Mouse (Mus musculus) ES-E14 (cell line): ENCODE data around the gene Grm4. TPM values are rescaled to one million over a fixed set of nuclear protein-coding genes. Genes with fewer than 3 reads are reported as not detected.

Source experiments
- DNase-seq: peaks from one replicate; pipeline ENCODE4 v3.0.0-alpha.2; 2013; ENCODE audit warnings: low read depth, low spot score
- H3K27ac ChIP-seq: 2 replicates; pipeline ENCODE4 v1.5.1; 2012; ENCODE audit warnings: low read depth, mild to moderate bottlenecking, low read length, moderate library complexity, mixed read lengths; ENCODE audit not compliant: poor library complexity, insufficient read depth, severe bottlenecking
- H3K36me3 ChIP-seq: 2 replicates; pipeline ENCODE4 v1.6.1; 2012; ENCODE audit warnings: mild to moderate bottlenecking, low read length, moderate library complexity, mixed read lengths; ENCODE audit not compliant: control insufficient read depth, poor library complexity, insufficient read depth, severe bottlenecking
- H3K4me1 ChIP-seq, 2 experiments: fragments of 150-350 bp in 1 of 2; sonication (generic) in 1 of 2; 2 replicates each; pipeline ENCODE4 v1.6.1; 2012; ENCODE audit warnings: low read length in 2 of 2, mild to moderate bottlenecking in 1 of 2, mixed read lengths in 1 of 2; ENCODE audit not compliant: control insufficient read depth in 2 of 2, insufficient read depth in 2 of 2, poor library complexity in 1 of 2
- H3K4me3 ChIP-seq, 2 experiments: fragments of 150-350 bp in 1 of 2; sonication (generic) in 1 of 2; 2 replicates each; pipeline ENCODE4 v1.5.1; 2012; ENCODE audit warnings: low read length in 2 of 2, low read depth in 1 of 2, mild to moderate bottlenecking in 1 of 2, mixed read lengths in 1 of 2; ENCODE audit not compliant: insufficient read depth in 1 of 2, poor library complexity in 1 of 2, severe bottlenecking in 1 of 2
- H3K9ac ChIP-seq: 2 replicates; pipeline ENCODE4 v1.6.1; 2012; ENCODE audit warnings: low read depth, mild to moderate bottlenecking, low read length, mixed read lengths; ENCODE audit not compliant: poor library complexity, insufficient read depth, severe bottlenecking
- H3K9me3 ChIP-seq: fragments of 150-350 bp; sonication (generic); 2 replicates; pipeline ENCODE4 v1.6.1; 2012; ENCODE audit warnings: low read depth, mild to moderate bottlenecking, low read length; ENCODE audit not compliant: control insufficient read depth, insufficient read depth
- CHD2 ChIP-seq: IDR thresholded peaks from 2 replicates; pipeline ENCODE4 v1.6.1; 2014; ENCODE audit warnings: mild to moderate bottlenecking, low read depth, low read length, inconsistent platforms
- HCFC1 ChIP-seq: IDR thresholded peaks from 2 replicates; pipeline ENCODE4 v1.6.1; 2012; ENCODE audit warnings: low read length, inconsistent platforms, borderline replicate concordance; ENCODE audit not compliant: insufficient read depth
- MAFK ChIP-seq: IDR thresholded peaks from 2 replicates; pipeline ENCODE4 v1.6.1; 2014; ENCODE audit warnings: mild to moderate bottlenecking, low read depth, low read length, inconsistent platforms; ENCODE audit not compliant: insufficient read depth
- ZC3H11A ChIP-seq: IDR thresholded peaks from 2 replicates; pipeline ENCODE4 v1.6.1; 2012; ENCODE audit warnings: low read depth, mild to moderate bottlenecking, inconsistent platforms, low read length, borderline replicate concordance
- ZNF384 ChIP-seq: IDR thresholded peaks from 2 replicates; pipeline ENCODE4 v1.6.1; 2012; ENCODE audit warnings: low read depth, low read length, inconsistent platforms
- in situ Hi-C, 2 experiments: fragments of 600-800 bp; cut with MboI; formaldehyde crosslinking; loops; one replicate each; pipeline ENCODE4 v1.15.1; 2025; ENCODE audit warnings: low sequenced_read_pairs in 2 of 2, inconsistent platforms in 1 of 2; ENCODE audit not compliant: unreplicated experiment in 2 of 2
- total RNA-seq: library from RNA; depleted of rRNA; stranded (reverse); fragments of 300-350 nt; gene quantifications from 2 replicates; pipeline ENCODE4 v1.2.3, GENCODE M21; 2012

The Grm4 gene
- total RNA-seq, 1 experiment = 0.49 TPM

- no peak overlapping the region for H3K9ac ChIP-seq
- H3K36me3 ChIP-seq = no peaks in the 10 kb centered on the region
- H3K4me3 ChIP-seq = no peak overlapping the region
- no peak for DNase-seq
- H3K4me1 ChIP-seq = peaks cover 0 to 12% of the 10 kb centered on the region in 2 experiments; a peak in 2 of 4 replicates
- in situ Hi-C loops = loop anchor here in 1 of 2 experiments (25.0 kb wide), 1 partner anchor 319 kb away; no protein-coding TSS in a partner anchor
- TF ChIP-seq HCFC1 = no peak
- no peak for TF ChIP-seq ZC3H11A
- no peak for TF ChIP-seq CHD2
- no peak for TF ChIP-seq MAFK
- TF ChIP-seq ZNF384 = no peak
- no peaks in the 10 kb centered on the region for H3K9me3 ChIP-seq
- no peak overlapping the region for H3K27ac ChIP-seq
Measured at GRCm38 (mm10) chr17:27506362-27506761, 14.8 kb downstream of the Grm4 start.

- Histone ChIP-seq H3K36me3 (no peaks in the 10 kb centered on the region), H3K9ac (no peak overlapping the region), H3K4me1 (peaks cover 0 to 22% of the 10 kb centered on the region in 2 experiments; a peak in 2 of 4 replicates), H3K9me3 (no peaks in the 10 kb centered on the region), H3K4me3 (no peak overlapping the region), H3K27ac (no peak overlapping the region)
- in situ Hi-C loops = loop anchor here in 1 of 2 experiments (25.0 kb wide), 1 partner anchor 318 kb away; no protein-coding TSS in a partner anchor
- TF ChIP-seq ZNF384 (no peak), HCFC1 (no peak), ZC3H11A (no peak), MAFK (no peak), CHD2 (no peak)
- no peak for DNase-seq
Measured at GRCm38 (mm10) chr17:27505221-27505881, 15.9 kb downstream of the Grm4 start.

- no peak overlapping the region for H3K27ac ChIP-seq
- H3K9me3 ChIP-seq = no peaks in the 10 kb centered on the region
- no peak for DNase-seq
- H3K4me3 ChIP-seq = no peak overlapping the region
- H3K9ac ChIP-seq = no peak overlapping the region
- in situ Hi-C loops = loop anchor here in 1 of 2 experiments (25.0 kb wide), 1 partner anchor 317 kb away; no protein-coding TSS in a partner anchor
- no peaks in the 10 kb centered on the region for H3K36me3 ChIP-seq
- H3K4me1 ChIP-seq = peaks cover 0 to 22% of the 10 kb centered on the region in 2 experiments; a peak in 2 of 4 replicates
- TF ChIP-seq CHD2 (no peak), ZNF384 (no peak), ZC3H11A (no peak), HCFC1 (no peak), MAFK (no peak)
Measured at GRCm38 (mm10) chr17:27503869-27504268, 17.3 kb downstream of the Grm4 start.

- no peak overlapping the region for H3K27ac ChIP-seq
- H3K4me3 ChIP-seq = peak overlapping the region; percentile 18 to 27; a peak in 3 of 4 replicates
Measured at GRCm38 (mm10) chr17:27502736-27503445, 18.3 kb downstream of the Grm4 start.

More at GRCm38 (mm10) chr17:27502736-27503445, 18.3 kb downstream of the Grm4 start:
- Histone ChIP-seq H3K9me3 (no peaks in the 10 kb centered on the region), H3K9ac (0 out of 2 replicates have a peak overlapping the region, but pooled peaks have one; percentile 11), H3K36me3 (no peaks in the 10 kb centered on the region), H3K4me1 (peaks cover 0 to 22% of the 10 kb centered on the region in 2 experiments; a peak in 2 of 4 replicates)
- no peak for TF ChIP-seq MAFK
- TF ChIP-seq HCFC1 = no peak
- DNase-seq = no peak
- in situ Hi-C loops = loop anchor here in 1 of 2 experiments (25.0 kb wide), 1 partner anchor 316 kb away; no protein-coding TSS in a partner anchor
